ENCODE assay signal across 8 mouse cellular contexts in the genomic region with DNA sequence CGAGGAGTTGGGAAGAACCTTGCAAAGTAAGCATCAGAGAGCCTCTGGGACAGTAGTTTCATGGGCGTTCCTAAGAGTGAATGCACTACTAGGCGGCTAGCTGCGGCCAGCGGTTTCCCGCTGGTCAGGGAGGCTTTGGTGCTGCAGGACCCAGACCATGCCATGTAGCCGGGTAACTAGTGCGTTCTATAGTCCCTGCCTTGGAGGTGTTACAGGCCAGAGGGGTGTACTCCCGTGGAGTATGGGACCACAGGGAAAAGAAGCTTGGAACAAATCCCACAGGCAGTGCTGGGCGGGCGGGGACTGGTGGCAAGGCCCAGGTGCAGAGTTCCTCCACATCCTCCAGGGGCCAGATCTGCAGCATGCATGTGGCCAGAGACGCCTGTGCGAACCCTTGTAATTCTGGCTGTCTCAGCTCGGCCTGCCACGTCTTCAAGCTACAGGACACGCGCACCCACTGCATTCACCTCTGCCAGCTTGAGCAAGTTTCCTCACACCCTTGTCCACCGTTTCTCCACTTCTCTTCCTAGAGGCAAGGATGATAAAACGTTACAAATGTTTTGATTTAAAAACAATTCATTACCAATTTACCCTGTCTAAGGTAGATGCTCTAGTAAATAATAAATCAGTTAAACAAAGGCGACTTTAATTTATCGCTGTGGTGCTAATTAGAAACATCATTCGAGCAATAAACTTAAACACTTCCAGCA. TPM values are rescaled to one million over a fixed set of nuclear protein-coding genes. Genes with fewer than 3 reads are reported as not detected.
DNase-seq lines count a peak whose midpoint lies in the region; ATAC-seq lines count a peak whose summit lies in the region.

No protein-coding gene starts in this region.

- no peak overlapping the region for H3K4me2 ChIP-seq in kidney, embryonic 16.5 days (replicated peaks; ENCODE audit: low read depth, low read length)
- H3K4me2 ChIP-seq in hindbrain, embryonic 15.5 days = peak overlapping the region; percentile 58
- H3K4me2 ChIP-seq in neural tube, embryonic 12.5 days (replicated peaks) = peak overlapping the region; percentile 60

- H3K36me3 ChIP-seq in kidney, embryonic 16.5 days (ENCODE audit: insufficient read depth, low read length) = no peaks in the 10 kb centered on the region
- H3K36me3 ChIP-seq in hindbrain, embryonic 15.5 days = no peaks in the 10 kb centered on the region
- H3K36me3 ChIP-seq in neural tube, embryonic 12.5 days = no peaks in the 10 kb centered on the region

- peaks cover 13% of the 10 kb centered on the region for H3K4me1 ChIP-seq in kidney, embryonic 16.5 days (ENCODE audit: insufficient read depth, low read length)
- H3K4me1 ChIP-seq in hindbrain, embryonic 15.5 days (replicated peaks) = peaks cover 23% of the 10 kb centered on the region
- H3K4me1 ChIP-seq in neural tube, embryonic 12.5 days = peaks cover 29% of the 10 kb centered on the region

- WGBS in kidney, embryonic 16.5 days = 14% methylated on average over 22 of the region's 22 CpGs
- 8% methylated on average over 22 of the region's 22 CpGs for WGBS in hindbrain, embryonic 15.5 days
- 1% methylated on average over 22 of the region's 22 CpGs for WGBS in neural tube, embryonic 12.5 days

- H3K9ac ChIP-seq in kidney, embryonic 16.5 days (replicated peaks; ENCODE audit: low read length) = no peak overlapping the region
- H3K9ac ChIP-seq in hindbrain, embryonic 15.5 days = peak overlapping the region; percentile 47
- H3K9ac ChIP-seq in neural tube, embryonic 12.5 days = peak overlapping the region; percentile 52

- H3K9me3 ChIP-seq in kidney, embryonic 16.5 days (ENCODE audit: low read length) = no peaks in the 10 kb centered on the region
- H3K9me3 ChIP-seq in hindbrain, embryonic 15.5 days = no peaks in the 10 kb centered on the region
- no peaks in the 10 kb centered on the region for H3K9me3 ChIP-seq in neural tube, embryonic 12.5 days

- peak; percentile 83 for ATAC-seq in kidney, embryonic 16.5 days (ENCODE audit: low FRiP score, low TSS enrichment)
- ATAC-seq in hindbrain, embryonic 15.5 days (ENCODE audit: low FRiP score, low read depth) = no peak
- peak; percentile 32; the same call in 1 of the 2 replicates for ATAC-seq in neural tube, embryonic 12.5 days (ENCODE audit: low FRiP score, low read depth)

- no peak for DNase-seq in kidney, postnatal 10 days
- peak; percentile 73 for DNase-seq in embryo, embryonic 9.5 days (ENCODE audit: extremely low spot score)
- no peak for DNase-seq in thymus, adult 18-20 months
- no peak for DNase-seq in layer of hippocampus, adult 9-11 months
- DNase-seq in cerebellum, adult 18-20 months = no peak

- H3K27me3 ChIP-seq in kidney, embryonic 16.5 days (ENCODE audit: insufficient read depth, low read length) = peaks cover 66% of the 10 kb centered on the region
- H3K27me3 ChIP-seq in hindbrain, embryonic 15.5 days = 0 out of 2 replicates have a peak, but pooled peaks cover 4% of the 10 kb centered on the region
- peaks cover 25% of the 10 kb centered on the region for H3K27me3 ChIP-seq in neural tube, embryonic 12.5 days (replicated peaks)

- H3K27ac ChIP-seq in kidney, embryonic 16.5 days (ENCODE audit: low read length) = no peak overlapping the region
- peak overlapping the region; percentile 88 for H3K27ac ChIP-seq in hindbrain, embryonic 15.5 days (replicated peaks)
- peak overlapping the region; percentile 74 for H3K27ac ChIP-seq in neural tube, embryonic 12.5 days

- no peak overlapping the region for H3K4me3 ChIP-seq in kidney, embryonic 16.5 days (ENCODE audit: low read length)
- H3K4me3 ChIP-seq in hindbrain, embryonic 15.5 days = peak overlapping the region; percentile 29
- H3K4me3 ChIP-seq in neural tube, embryonic 12.5 days = peak overlapping the region; percentile 32

RNA-seq across cellular contexts. Expression of gene Mab21l2, which starts 2.0 kb away (rescaled TPM):
- 0.65 and 0.69 TPM in 2 replicates for polyA plus RNA-seq in kidney, embryonic 16.5 days (2015; fragmentation: Nextera tagmentation; extraction: Ambion mirVana)
- polyA plus RNA-seq in hindbrain, embryonic 15.5 days (2015; fragmentation: Nextera tagmentation; extraction: Ambion mirVana) = 185 and 211 TPM in 2 replicates
- 194 and 197 TPM in 2 replicates for polyA plus RNA-seq in neural tube, embryonic 12.5 days (2016; fragmentation: Nextera tagmentation; extraction: Ambion mirVana)

Comparison
In these comparisons a context has a peak if more than half of its experiments do, and no peak if none do; other contexts are left out.
1. RNA of gene Mab21l2, which starts 2.0 kb away (polyA plus RNA-seq): 185 to 211 TPM in hindbrain, embryonic 15.5 days and 194 to 197 TPM in neural tube, embryonic 12.5 days; 0.65 to 0.69 TPM in kidney, embryonic 16.5 days; every median in the first group is over 100 times any median in the second.